ENCODE assay signal across 9 mouse cellular contexts in the genomic region with DNA sequence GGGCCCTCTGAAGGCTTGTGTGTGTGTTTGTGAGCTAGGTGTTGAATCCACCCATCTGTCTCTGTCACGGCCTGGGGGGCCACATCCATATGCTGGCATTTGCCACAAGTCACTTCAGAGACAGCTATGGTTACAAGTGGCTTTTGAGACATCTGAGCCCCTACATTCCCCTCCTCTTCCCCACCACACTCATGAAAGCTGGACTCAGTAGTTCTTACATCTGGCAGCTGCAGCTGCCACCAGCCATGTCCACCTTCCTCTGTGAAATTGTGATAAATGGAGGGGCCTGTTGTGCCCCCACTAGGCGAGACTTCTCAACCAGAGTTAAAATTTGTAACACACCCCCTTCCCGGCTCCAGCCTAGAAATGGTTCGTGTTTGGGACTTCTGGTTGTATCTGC. TPM values are rescaled to one million over a fixed set of nuclear protein-coding genes. Genes with fewer than 3 reads are reported as not detected.
DNase-seq lines count a peak whose midpoint lies in the region; ATAC-seq and TF ChIP-seq lines count a peak whose summit lies in the region.
"Had no signal": no experiment of that assay in that cellular context is flagged by ENCODE, and none has a peak within 500 bp of the region (broad histone marks: within the 10 kb centered on the region; RNA-seq: fewer than 3 reads in every experiment).

No protein-coding gene starts in this region.

- H3K9ac ChIP-seq in hindbrain, postnatal 0 days (replicated peaks; ENCODE audit: low read length): no peak overlapping the region
- peak overlapping the region; percentile 17 for H3K9ac ChIP-seq in forebrain, embryonic 12.5 days
- peak overlapping the region; percentile 13 for H3K9ac ChIP-seq in limb, embryonic 12.5 days (replicated peaks)
- peak overlapping the region; percentile 43; the same call in 1 of the 2 replicates for H3K9ac ChIP-seq in neural tube, embryonic 13.5 days

- no peaks in the 10 kb centered on the region for H3K9me3 ChIP-seq in hindbrain, embryonic 10.5 days
- H3K9me3 ChIP-seq in hindbrain, postnatal 0 days (ENCODE audit: low read length): no peaks in the 10 kb centered on the region
- no peaks in the 10 kb centered on the region for H3K9me3 ChIP-seq in forebrain, embryonic 12.5 days
- no peaks in the 10 kb centered on the region for H3K9me3 ChIP-seq in limb, embryonic 12.5 days
- H3K9me3 ChIP-seq in neural tube, embryonic 13.5 days: no peaks in the 10 kb centered on the region

- peak overlapping the region; percentile 89 for H3K27ac ChIP-seq in hindbrain, embryonic 10.5 days
- H3K27ac ChIP-seq in hindbrain, postnatal 0 days: no peak overlapping the region
- H3K27ac ChIP-seq in forebrain, embryonic 12.5 days: peak overlapping the region; percentile 76
- H3K27ac ChIP-seq in limb, embryonic 12.5 days: peak overlapping the region; percentile 96
- H3K27ac ChIP-seq in neural tube, embryonic 13.5 days (replicated peaks): peak overlapping the region; percentile 79

- no peak for TF ChIP-seq CTCF in hindbrain, postnatal 0 days (IDR thresholded peaks at IDR 0.05; ENCODE audit: low read depth)

- H3K4me1 ChIP-seq in hindbrain, embryonic 10.5 days (replicated peaks): peaks cover 73% of the 10 kb centered on the region
- H3K4me1 ChIP-seq in hindbrain, postnatal 0 days (ENCODE audit: insufficient read depth, low read length): peaks cover 10% of the 10 kb centered on the region
- peaks cover 41% of the 10 kb centered on the region for H3K4me1 ChIP-seq in forebrain, embryonic 12.5 days
- peaks cover 86% of the 10 kb centered on the region for H3K4me1 ChIP-seq in limb, embryonic 12.5 days (replicated peaks)
- peaks cover 52% of the 10 kb centered on the region for H3K4me1 ChIP-seq in neural tube, embryonic 13.5 days (replicated peaks)

- H3K4me2 ChIP-seq in hindbrain, postnatal 0 days (ENCODE audit: low read depth, low read length): no peak overlapping the region
- no peak overlapping the region for H3K4me2 ChIP-seq in forebrain, embryonic 12.5 days
- H3K4me2 ChIP-seq in limb, embryonic 12.5 days: peak overlapping the region; percentile 23
- no peak overlapping the region for H3K4me2 ChIP-seq in neural tube, embryonic 13.5 days

- WGBS in hindbrain, embryonic 10.5 days: 32% methylated on average over 4 of the region's 4 CpGs
- 33% methylated on average over 4 of the region's 4 CpGs for WGBS in hindbrain, postnatal 0 days
- 22% methylated on average over 4 of the region's 4 CpGs for WGBS in forebrain, embryonic 12.5 days
- 7% methylated on average over 4 of the region's 4 CpGs for WGBS in limb, embryonic 12.5 days
- WGBS in neural tube, embryonic 13.5 days: 16% methylated on average over 4 of the region's 4 CpGs

- no peak overlapping the region for H3K4me3 ChIP-seq in hindbrain, embryonic 10.5 days
- H3K4me3 ChIP-seq in hindbrain, postnatal 0 days (ENCODE audit: low read length): no peak overlapping the region
- H3K4me3 ChIP-seq in forebrain, embryonic 12.5 days (replicated peaks): no peak overlapping the region
- no peak overlapping the region for H3K4me3 ChIP-seq in limb, embryonic 12.5 days (replicated peaks)
- H3K4me3 ChIP-seq in neural tube, embryonic 13.5 days: no peak overlapping the region

- no peak for ATAC-seq in hindbrain, postnatal 0 days
- ATAC-seq in forebrain, embryonic 12.5 days (ENCODE audit: low FRiP score): 0 out of 2 replicates have a peak, but pooled peaks have one; percentile 4
- ATAC-seq in limb, embryonic 12.5 days (ENCODE audit: insufficient number of reproducible peaks, insufficient read depth, low FRiP score, low TSS enrichment, low read depth): peak; percentile 12
- ATAC-seq in neural tube, embryonic 13.5 days (ENCODE audit: low read depth): 0 out of 2 replicates have a peak, but pooled peaks have one; percentile 12
- ATAC-seq: CD4-positive, CD25-positive, alpha-beta regulatory T cell, adult 4 months had no signal

- H3K36me3 ChIP-seq in hindbrain, embryonic 10.5 days: peaks cover 45% of the 10 kb centered on the region
- peaks cover 10% of the 10 kb centered on the region; the same call in 1 of the 2 replicates for H3K36me3 ChIP-seq in hindbrain, postnatal 0 days (ENCODE audit: insufficient read depth, low read length)
- peaks cover 10% of the 10 kb centered on the region for H3K36me3 ChIP-seq in forebrain, embryonic 12.5 days (replicated peaks)
- peaks cover 20% of the 10 kb centered on the region; the same call in 1 of the 2 replicates for H3K36me3 ChIP-seq in limb, embryonic 12.5 days
- peaks cover 18% of the 10 kb centered on the region; the same call in 1 of the 2 replicates for H3K36me3 ChIP-seq in neural tube, embryonic 13.5 days

- H3K27me3 ChIP-seq in hindbrain, embryonic 10.5 days (ENCODE audit: insufficient read depth, poor library complexity, severe bottlenecking): no peaks in the 10 kb centered on the region
- H3K27me3 ChIP-seq in hindbrain, postnatal 0 days (ENCODE audit: insufficient read depth, low read length): no peaks in the 10 kb centered on the region
- no peaks in the 10 kb centered on the region for H3K27me3 ChIP-seq in forebrain, embryonic 12.5 days
- H3K27me3 ChIP-seq in limb, embryonic 12.5 days: no peaks in the 10 kb centered on the region
- H3K27me3 ChIP-seq in neural tube, embryonic 13.5 days: no peaks in the 10 kb centered on the region

- DNase-seq in hindbrain, embryonic 10.5 days (ENCODE audit: low spot score): no peak
- no peak for DNase-seq in hindbrain, postnatal 0 days (ENCODE audit: low spot score)
- DNase-seq in left cerebral cortex, adult 8-10 months (ENCODE audit: low spot score in 2 of 2): no peak
- no peak for DNase-seq in cerebellum, adult 8-10 months
- no peak for DNase-seq in cerebellum, postnatal 4 days (ENCODE audit: low spot score in 2 of 2)

RNA-seq across cellular contexts. Expression of a gene that starts 5.8 kb away (rescaled TPM):
- 17.7 and 19.7 TPM in 2 replicates for polyA plus RNA-seq in hindbrain, embryonic 10.5 days (2016; fragmentation: Nextera tagmentation; extraction: Ambion mirVana)
- 64.0 and 69.3 TPM in 2 replicates for total RNA-seq in hindbrain, postnatal 0 days (2014; rRNA removed)
- polyA plus RNA-seq in hindbrain, postnatal 0 days (2015; fragmentation: Nextera tagmentation; extraction: Ambion mirVana): 17.4 and 25.5 TPM in 2 replicates
- polyA plus RNA-seq in forebrain, embryonic 12.5 days (2016; fragmentation: Nextera tagmentation; extraction: Ambion mirVana): 10.8 and 15.9 TPM in 2 replicates
- 29.4 and 33.3 TPM in 2 replicates for polyA plus RNA-seq in limb, embryonic 12.5 days (2016; fragmentation: Nextera tagmentation; extraction: Ambion mirVana)
- polyA plus RNA-seq in neural tube, embryonic 13.5 days (2015; fragmentation: Nextera tagmentation; extraction: Ambion mirVana): 14.0 and 14.8 TPM in 2 replicates
- total RNA-seq in left cerebral cortex, adult 8-10 months (2022): 1 to 10 TPM; 3.4 to 8.4 (median 7.0) TPM

RNA-seq across cellular contexts. Expression of a gene that starts 39.7 kb away (rescaled TPM):
- polyA plus RNA-seq in hindbrain, embryonic 10.5 days (2016; fragmentation: Nextera tagmentation; extraction: Ambion mirVana): 1.1 and 3.0 TPM in 2 replicates
- total RNA-seq in hindbrain, postnatal 0 days (2014; rRNA removed): 1.3 and 4.7 TPM in 2 replicates
- 3.1 and 3.9 TPM in 2 replicates for polyA plus RNA-seq in hindbrain, postnatal 0 days (2015; fragmentation: Nextera tagmentation; extraction: Ambion mirVana)
- polyA plus RNA-seq in forebrain, embryonic 12.5 days (2016; fragmentation: Nextera tagmentation; extraction: Ambion mirVana): 0.78 TPM in 1 of 2 replicates, not detected in the other
- 14.3 and 17.3 TPM in 2 replicates for polyA plus RNA-seq in limb, embryonic 12.5 days (2016; fragmentation: Nextera tagmentation; extraction: Ambion mirVana)
- 2.4 and 8.4 TPM in 2 replicates for polyA plus RNA-seq in neural tube, embryonic 13.5 days (2015; fragmentation: Nextera tagmentation; extraction: Ambion mirVana)
- total RNA-seq in left cerebral cortex, adult 8-10 months (2022): 10 to 100 TPM in 1 of 4 experiments, 1 to 10 TPM in 2, under 1 TPM in 1; 0.88 to 14.3 (median 6.5) TPM
